Mouse (Mus musculus): ENCODE data around the gene Klhl3.

GRCm38 (mm10) chr13:58128396-58128767, 15.0 kb upstream of the Klhl3 start, which contains the start of gene Hnrnpa0:
- TF ChIP-seq CTCF (conservative IDR thresholded peaks at IDR 0.05; ENCODE audit: low read length) = no peak
- no peak for TF ChIP-seq NANOG (IDR thresholded peaks at IDR 0.05; ENCODE audit: borderline replicate concordance, low read length)
- TF ChIP-seq POU5F1 (IDR thresholded peaks at IDR 0.05; ENCODE audit: borderline replicate concordance, low read length) = no peak

All from E14TG2a.4 (cell line).